Mouse (Mus musculus) MEL (cell line): ENCODE data around the gene Olfr742. TPM values are rescaled to one million over a fixed set of nuclear protein-coding genes. Genes with fewer than 3 reads are reported as not detected.

ENCODE experiments used
- polyA plus RNA-seq, 2 experiments: library from polyadenylated mRNA; stranded (reverse) in 1 of 2; unstranded in 1 of 2; fragments of >175 nt in 1 of 2; fragments of >200 nt in 1 of 2; gene quantifications; 2 replicates each; pipeline versions ENCODE4 v1.2.1 to v1.2.4; 2012; ENCODE audit warnings: low replicate concordance in 2 of 2, low read depth in 1 of 2; ENCODE audit not compliant: insufficient read length in 2 of 2, insufficient read depth in 1 of 2, missing spikeins in 1 of 2
- total RNA-seq: library from RNA; depleted of rRNA; stranded (reverse); fragments of 300-350 nt; gene quantifications from 2 replicates; pipeline ENCODE4 v1.2.3, GENCODE M21; 2012; rRNA removed

Olfr742 gene
- total and polyA plus RNA-seq, 3 experiments: not detected

Other genes with a start within 250 kb of the Olfr742 start
- not detected in 2 replicates for gene Olfr732, start 219.4 kb upstream of the Olfr742 start, total RNA-seq
- gene Olfr732, start 219.4 kb upstream of the Olfr742 start, polyA plus RNA-seq: not detected
- gene Olfr733, start 202.1 kb upstream of the Olfr742 start, total RNA-seq: not detected in 2 replicates
- gene Olfr733, start 202.1 kb upstream of the Olfr742 start, polyA plus RNA-seq: not detected
- gene Olfr734, start 176.8 kb upstream of the Olfr742 start, total RNA-seq: not detected in 2 replicates
- not detected for gene Olfr734, start 176.8 kb upstream of the Olfr742 start, polyA plus RNA-seq
- gene Olfr735, start 154.7 kb upstream of the Olfr742 start, total RNA-seq: not detected in 2 replicates
- gene Olfr735, start 154.7 kb upstream of the Olfr742 start, polyA plus RNA-seq: not detected
- not detected in 2 replicates for gene Tlr11, start 145.7 kb upstream of the Olfr742 start, total RNA-seq
- gene Tlr11, start 145.7 kb upstream of the Olfr742 start, polyA plus RNA-seq: not detected
- not detected in 2 replicates for gene Olfr736, start 122.4 kb upstream of the Olfr742 start, total RNA-seq
- not detected for gene Olfr736, start 122.4 kb upstream of the Olfr742 start, polyA plus RNA-seq
- gene Olfr738, start 96.0 kb upstream of the Olfr742 start, total RNA-seq: not detected in 2 replicates
- not detected for gene Olfr738, start 96.0 kb upstream of the Olfr742 start, polyA plus RNA-seq
- not detected in 2 replicates for gene Olfr739, start 85.0 kb upstream of the Olfr742 start, total RNA-seq
- gene Olfr739, start 85.0 kb upstream of the Olfr742 start, polyA plus RNA-seq: not detected
- gene Olfr740, start 58.1 kb upstream of the Olfr742 start, total RNA-seq: not detected in 2 replicates
- gene Olfr740, start 58.1 kb upstream of the Olfr742 start, polyA plus RNA-seq: not detected
- not detected in 2 replicates for gene Olfr741, start 30.9 kb upstream of the Olfr742 start, total RNA-seq
- gene Olfr741, start 30.9 kb upstream of the Olfr742 start, polyA plus RNA-seq: not detected
- not detected in 2 replicates for gene Olfr743, start 18.2 kb downstream of the Olfr742 start, total RNA-seq
- not detected for gene Olfr743, start 18.2 kb downstream of the Olfr742 start, polyA plus RNA-seq
- not detected in 2 replicates for gene Olfr744, start 111.3 kb downstream of the Olfr742 start, total RNA-seq
- not detected for gene Olfr744, start 111.3 kb downstream of the Olfr742 start, polyA plus RNA-seq
- gene Olfr745, start 135.8 kb downstream of the Olfr742 start, total RNA-seq: not detected in 2 replicates
- not detected for gene Olfr745, start 135.8 kb downstream of the Olfr742 start, polyA plus RNA-seq
- gene Olfr746, start 143.5 kb downstream of the Olfr742 start, total RNA-seq: not detected in 2 replicates
- gene Olfr746, start 143.5 kb downstream of the Olfr742 start, polyA plus RNA-seq: not detected
- not detected in 2 replicates for gene Olfr747, start 189.6 kb downstream of the Olfr742 start, total RNA-seq
- not detected for gene Olfr747, start 189.6 kb downstream of the Olfr742 start, polyA plus RNA-seq
- gene Olfr748, start 203.8 kb downstream of the Olfr742 start, total RNA-seq: not detected in 2 replicates
- not detected for gene Olfr748, start 203.8 kb downstream of the Olfr742 start, polyA plus RNA-seq
- gene Olfr749, start 241.5 kb downstream of the Olfr742 start, total RNA-seq: not detected in 2 replicates
- gene Olfr749, start 241.5 kb downstream of the Olfr742 start, polyA plus RNA-seq: not detected